Mouse (Mus musculus) mesoderm, embryonic 11.5 days (tissue): Measurements from ENCODE around the gene Cyp3a59.
"Not testable (repeated sequence)": the region's sequence is repeated elsewhere in the genome, so short reads cannot be mapped to it uniquely, and the experiment has no call there.

ENCODE experiments used
- DNase-seq: peaks from one replicate; pipeline ENCODE4 v3.0.0-alpha.2; 2012; ENCODE audit warnings: low read depth, low spot score

The Cyp3a59 gene

DNA sequence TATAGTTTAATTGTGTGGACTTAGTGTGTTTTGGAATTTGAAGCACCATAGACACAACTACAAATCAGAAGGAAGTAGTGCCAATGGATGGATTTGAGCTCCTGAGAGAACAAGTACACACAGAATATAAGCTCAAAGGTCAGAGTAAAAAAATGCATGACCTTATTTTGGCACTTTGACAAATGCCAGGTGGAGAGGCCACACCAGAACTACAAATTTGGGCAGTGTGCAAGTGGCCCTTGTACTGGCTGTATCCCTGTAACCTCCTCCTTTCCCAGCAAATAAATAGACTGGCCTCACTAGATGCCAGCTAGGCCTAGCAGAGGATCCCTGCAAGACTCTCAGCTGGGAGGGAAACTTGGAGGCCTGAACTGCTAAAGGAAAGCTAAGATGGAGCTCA, at the start of gene Cyp3a59:
Gene Cyp3a59, plus strand, starts transcription at position 313 of the 400 bp plus-strand sequence.
- not testable (repeated sequence) for DNase-seq

DNA sequence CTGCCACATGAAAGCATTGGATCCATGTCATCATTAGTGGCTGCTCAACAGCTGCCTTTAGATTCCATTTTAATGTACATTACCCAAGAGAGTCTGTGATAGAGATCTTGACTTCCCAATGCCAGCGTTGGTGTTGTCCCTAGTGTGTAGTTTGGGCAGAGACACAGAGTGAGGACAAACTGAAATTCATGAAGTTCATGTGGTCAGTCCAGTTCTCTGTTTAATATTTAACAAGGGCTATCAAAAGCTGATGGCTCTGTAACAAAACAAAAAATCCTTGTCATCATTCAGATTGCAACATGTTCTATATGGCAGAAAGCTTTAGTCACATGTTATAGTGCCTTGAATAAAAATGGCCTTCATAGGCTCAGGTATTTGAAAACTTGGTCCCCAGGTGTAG, 9.0 kb upstream of the Cyp3a59 start:
- no peak for DNase-seq

DNA sequence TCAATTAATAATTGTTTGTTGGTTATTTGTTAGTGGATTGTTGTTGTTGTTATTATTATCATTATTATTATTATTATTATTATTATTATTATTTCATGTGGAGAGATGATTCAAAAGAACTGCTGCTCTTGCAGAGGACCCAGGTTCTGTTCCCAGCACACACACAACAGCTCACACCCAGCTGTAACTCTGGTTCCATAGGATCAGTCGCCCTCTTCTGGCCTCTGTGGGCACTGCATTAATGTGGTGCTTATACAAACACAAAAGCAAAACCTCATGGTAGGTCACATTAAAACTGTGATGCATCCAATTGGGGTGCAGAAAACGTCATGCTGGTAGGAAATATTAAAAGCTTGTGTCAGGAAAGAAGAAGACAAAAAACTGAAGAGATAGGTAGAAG, 68.8 kb downstream of the Cyp3a59 start:
- DNase-seq, result peak; percentile 69

DNA sequence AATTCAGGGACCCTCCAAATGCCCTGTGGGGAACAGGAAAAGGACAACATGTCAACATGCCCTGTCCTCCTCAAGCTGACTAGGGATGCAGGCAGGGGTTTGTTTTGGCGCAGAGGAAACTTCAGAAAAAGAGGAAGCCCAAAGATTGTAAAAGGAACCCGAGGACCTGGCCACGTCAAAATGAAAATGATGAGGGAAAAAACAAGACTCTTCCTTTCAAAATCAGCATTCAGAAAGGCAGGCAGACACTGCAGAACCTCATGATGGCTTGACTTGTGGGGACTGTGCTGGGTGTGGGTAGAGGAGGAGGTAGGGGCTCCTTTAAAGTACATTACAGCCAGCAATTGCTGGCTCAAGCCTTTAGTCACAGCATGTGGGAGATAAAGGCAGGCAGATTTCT, 71.4 kb downstream of the Cyp3a59 start:
- DNase-seq, result no peak

DNA sequence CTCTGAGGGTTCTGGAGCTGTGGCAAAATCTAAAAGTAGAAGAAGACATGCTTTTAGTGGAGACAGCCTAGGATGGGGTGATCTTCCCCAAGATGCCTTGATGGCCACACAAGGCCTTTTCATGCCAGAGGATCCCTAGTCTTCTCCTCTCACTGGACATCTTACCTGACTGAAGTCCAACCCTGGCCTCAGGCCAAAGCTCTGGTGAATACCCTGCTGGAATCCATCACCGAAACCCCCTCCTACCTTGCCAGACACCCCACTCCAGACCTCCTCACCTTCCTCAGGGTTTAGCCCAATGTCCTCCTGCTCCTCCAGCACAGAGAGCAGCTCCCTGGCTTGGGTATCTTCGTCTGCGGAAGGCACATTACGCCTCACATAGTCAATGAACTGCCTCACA, 79.3 kb downstream of the Cyp3a59 start:
- not testable (repeated sequence) for DNase-seq

DNA sequence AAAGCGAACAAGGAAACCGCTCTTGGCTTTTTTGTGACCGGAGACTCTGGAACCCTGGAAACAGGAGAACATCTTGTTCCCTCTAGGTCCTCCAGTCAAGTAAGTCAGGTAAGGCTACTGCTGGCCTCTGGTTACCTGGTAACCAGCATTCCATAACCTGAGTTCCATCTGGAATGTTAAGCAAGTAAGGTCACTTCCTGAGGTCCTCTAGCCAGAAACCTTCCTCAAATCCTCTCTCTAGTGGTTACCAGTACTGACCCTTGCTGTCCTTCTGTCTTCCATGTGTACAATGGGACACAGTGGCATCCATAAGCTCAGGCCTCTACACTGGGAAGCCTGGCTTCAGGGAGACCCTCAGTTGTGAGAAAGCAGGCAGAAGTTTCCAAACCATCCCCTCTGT, 81.4 kb downstream of the Cyp3a59 start, which contains the start of gene Gm5565:
Gene Gm5565, minus strand, starts transcription at position 101 of the 400 bp plus-strand sequence.
- DNase-seq, result not testable (repeated sequence)
